Mouse (Mus musculus): ENCODE data around the gene Glyatl3. TPM values are rescaled to one million over a fixed set of nuclear protein-coding genes. Genes with fewer than 3 reads are reported as not detected.

Glyatl3 gene
- total RNA-seq (2014; rRNA removed; ENCODE audit: low replicate concordance) (not detected in 2 replicates), polyA plus RNA-seq (2015; fragmentation: Nextera tagmentation; extraction: Ambion mirVana) (not detected in 2 replicates)

GRCm38 (mm10) chr17:40914250-40914649, at the start of gene Glyatl3:
Gene Glyatl3 (minus strand): TSS chr17:40914350.
- H3K27ac ChIP-seq (ENCODE audit: low read depth), result no peak within 1 kb of the TSS
- no peak within 1 kb of the TSS for H3K4me2 ChIP-seq (ENCODE audit: low read depth, low read length)
- DNase-seq (ENCODE audit: low spot score), result no peak
- ATAC-seq (ENCODE audit: insufficient read depth, low read depth), result no peak
- WGBS, result 80% methylated on average over 2 of the region's 2 CpGs
- H3K36me3 ChIP-seq (replicated peaks; ENCODE audit: control insufficient read depth, insufficient read depth, low read length), result no peaks in the 10 kb centered on the region
- no peaks in the 10 kb centered on the region for H3K9me3 ChIP-seq (replicated peaks; ENCODE audit: control insufficient read depth, low read length)
- H3K9ac ChIP-seq (replicated peaks; ENCODE audit: low read depth, low read length), result no peak within 1 kb of the TSS
- no peaks in the 10 kb centered on the region for H3K27me3 ChIP-seq (ENCODE audit: control insufficient read depth, insufficient read depth, low read length)
- H3K4me1 ChIP-seq (ENCODE audit: control insufficient read depth, insufficient read depth), result no peaks in the 10 kb centered on the region
- TF ChIP-seq EP300 (IDR thresholded peaks at IDR 0.05; ENCODE audit: low read depth) (no peak), CTCF (IDR thresholded peaks at IDR 0.05; ENCODE audit: low read depth) (no peak)
- H3K4me3 ChIP-seq (ENCODE audit: low read depth, low read length), result no peak within 1 kb of the TSS

DNA sequence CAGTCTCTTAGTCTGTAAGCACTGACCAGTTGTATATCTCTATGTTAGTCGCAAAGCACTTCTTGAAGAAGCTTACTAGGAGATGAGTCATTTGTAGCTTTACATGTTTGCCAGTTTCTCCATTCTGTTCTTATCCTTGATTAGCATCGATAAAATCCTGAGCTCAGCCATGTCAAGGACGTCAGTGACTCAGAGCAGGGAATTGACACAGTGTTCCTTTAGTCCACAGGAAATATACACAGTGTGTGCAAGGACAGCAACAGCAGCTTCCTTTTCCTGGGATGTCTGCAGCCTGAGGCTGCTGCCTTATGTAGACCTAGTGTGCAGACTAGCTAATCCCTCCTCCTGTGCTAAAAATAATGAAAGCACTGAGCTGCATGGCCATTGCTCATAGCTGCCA, 34.4 kb upstream of the Glyatl3 start:
- Histone ChIP-seq H3K27ac (ENCODE audit: low read depth) (no peak overlapping the region), H3K9ac (replicated peaks; ENCODE audit: low read depth, low read length) (no peak overlapping the region), H3K27me3 (ENCODE audit: control insufficient read depth, insufficient read depth, low read length) (no peaks in the 10 kb centered on the region), H3K36me3 (replicated peaks; ENCODE audit: control insufficient read depth, insufficient read depth, low read length) (peaks cover 63% of the 10 kb centered on the region), H3K4me3 (ENCODE audit: low read depth, low read length) (no peak overlapping the region), H3K9me3 (replicated peaks; ENCODE audit: control insufficient read depth, low read length) (no peaks in the 10 kb centered on the region), H3K4me1 (ENCODE audit: control insufficient read depth, insufficient read depth) (no peaks in the 10 kb centered on the region), H3K4me2 (ENCODE audit: low read depth, low read length) (no peak overlapping the region)
- no peak for ATAC-seq (ENCODE audit: insufficient read depth, low read depth)
- TF ChIP-seq CTCF (IDR thresholded peaks at IDR 0.05; ENCODE audit: low read depth) (no peak), EP300 (IDR thresholded peaks at IDR 0.05; ENCODE audit: low read depth) (no peak)
- 68% methylated on average over 3 of the region's 3 CpGs for WGBS
- DNase-seq (ENCODE audit: low spot score), result no peak

DNA sequence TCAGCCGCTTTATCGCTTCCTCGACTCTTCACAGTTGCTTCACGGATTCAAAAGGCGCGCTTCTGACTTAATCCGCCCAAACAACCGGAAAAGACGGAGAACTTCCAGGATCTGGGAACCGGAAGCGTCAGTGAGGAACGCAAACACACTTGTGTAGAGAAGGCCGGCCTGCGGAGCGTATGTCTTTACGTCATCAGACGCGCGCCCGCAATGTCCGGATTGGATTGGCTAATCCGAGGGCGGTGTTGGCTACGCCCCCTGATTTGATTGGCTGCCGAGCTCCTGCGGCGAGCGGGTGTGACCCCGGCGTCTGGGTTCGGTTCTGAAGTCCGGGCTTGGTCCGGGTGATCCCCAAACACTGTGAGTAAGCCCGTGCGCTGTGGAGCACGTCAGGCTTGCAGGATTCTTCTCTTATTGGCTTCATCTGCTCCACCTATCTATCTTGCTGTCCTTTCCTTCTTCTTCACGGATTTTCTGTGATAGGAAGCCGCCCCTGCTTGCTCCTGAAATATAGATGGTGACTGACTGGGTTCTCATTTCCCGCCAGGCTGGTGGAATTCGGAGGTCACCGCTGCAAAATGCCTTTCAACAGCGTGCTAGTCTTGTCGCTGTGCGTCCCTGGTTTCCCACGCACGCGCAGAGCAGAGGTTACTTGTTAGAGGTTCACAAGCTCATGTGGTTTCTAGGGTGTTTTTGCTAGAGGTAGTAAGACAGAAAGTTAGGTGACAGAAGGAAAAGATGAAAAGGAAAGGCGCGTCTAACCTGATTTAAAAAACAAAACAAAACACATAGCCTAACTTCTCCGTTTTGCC, 20.5 kb upstream of the Glyatl3 start, which contains the start of the genes Mut and Cenpq:
Gene Mut (plus strand): TSS at position 266 of the 812 bp plus-strand sequence.
Gene Cenpq (minus strand): TSS at position 628 of the 812 bp plus-strand sequence.
- no peaks in the 10 kb centered on the region for H3K27me3 ChIP-seq (ENCODE audit: control insufficient read depth, insufficient read depth, low read length)
- no peaks in the 10 kb centered on the region for H3K9me3 ChIP-seq (replicated peaks; ENCODE audit: control insufficient read depth, low read length)
- H3K36me3 ChIP-seq (replicated peaks; ENCODE audit: control insufficient read depth, insufficient read depth, low read length), result peaks cover 27% of the 10 kb centered on the region
- ATAC-seq (ENCODE audit: insufficient read depth, low read depth) (peak; percentile 100), DNase-seq (ENCODE audit: low spot score) (peak; percentile 98)
- no peak for TF ChIP-seq CTCF (IDR thresholded peaks at IDR 0.05; ENCODE audit: low read depth)
- TF ChIP-seq EP300 (IDR thresholded peaks at IDR 0.05; ENCODE audit: low read depth), result peak; percentile 93
- under 1% methylated on average over 50 of the region's 50 CpGs for WGBS
- peak within 1 kb of the TSS; percentile 89 for H3K4me2 ChIP-seq (ENCODE audit: low read depth, low read length)
- H3K4me1 ChIP-seq (ENCODE audit: control insufficient read depth, insufficient read depth), result peaks cover 7% of the 10 kb centered on the region; the same call in 1 of the 2 replicates
- H3K4me3 ChIP-seq (ENCODE audit: low read depth, low read length), result peak within 1 kb of the TSS; percentile 73
- H3K27ac ChIP-seq (ENCODE audit: low read depth), result peak within 1 kb of the TSS; percentile 99
- peak within 1 kb of the TSS; percentile 75 for H3K9ac ChIP-seq (replicated peaks; ENCODE audit: low read depth, low read length)

- H3K27me3 ChIP-seq (ENCODE audit: control insufficient read depth, insufficient read depth, low read length), result no peaks in the 10 kb centered on the region
- H3K9ac ChIP-seq (replicated peaks; ENCODE audit: low read depth, low read length), result peak overlapping the region; percentile 64
- H3K9me3 ChIP-seq (replicated peaks; ENCODE audit: control insufficient read depth, low read length), result no peaks in the 10 kb centered on the region
- peak overlapping the region; percentile 99 for H3K27ac ChIP-seq (ENCODE audit: low read depth)
- TF ChIP-seq CTCF (IDR thresholded peaks at IDR 0.05; ENCODE audit: low read depth), result no peak
- TF ChIP-seq EP300 (IDR thresholded peaks at IDR 0.05; ENCODE audit: low read depth), result no peak
- peaks cover 7% of the 10 kb centered on the region; the same call in 1 of the 2 replicates for H3K4me1 ChIP-seq (ENCODE audit: control insufficient read depth, insufficient read depth)
- H3K4me2 ChIP-seq (ENCODE audit: low read depth, low read length), result peak overlapping the region; percentile 89
- peaks cover 26% of the 10 kb centered on the region for H3K36me3 ChIP-seq (replicated peaks; ENCODE audit: control insufficient read depth, insufficient read depth, low read length)
- no peak for DNase-seq (ENCODE audit: low spot score)
- peak overlapping the region; percentile 73 for H3K4me3 ChIP-seq (ENCODE audit: low read depth, low read length)
- no peak for ATAC-seq (ENCODE audit: insufficient read depth, low read depth)
- WGBS, result 1% methylated on average over 14 of the region's 14 CpGs
Measured at GRCm38 (mm10) chr17:40933985-40934384, 19.8 kb upstream of the Glyatl3 start.

GRCm38 (mm10) chr17:40915499-40915898, 1.3 kb upstream of the Glyatl3 start:
- Histone ChIP-seq H3K27ac (ENCODE audit: low read depth) (no peak overlapping the region), H3K9me3 (replicated peaks; ENCODE audit: control insufficient read depth, low read length) (no peaks in the 10 kb centered on the region), H3K4me2 (ENCODE audit: low read depth, low read length) (no peak overlapping the region), H3K4me3 (ENCODE audit: low read depth, low read length) (no peak overlapping the region), H3K27me3 (ENCODE audit: control insufficient read depth, insufficient read depth, low read length) (no peaks in the 10 kb centered on the region), H3K36me3 (replicated peaks; ENCODE audit: control insufficient read depth, insufficient read depth, low read length) (no peaks in the 10 kb centered on the region), H3K4me1 (ENCODE audit: control insufficient read depth, insufficient read depth) (no peaks in the 10 kb centered on the region), H3K9ac (replicated peaks; ENCODE audit: low read depth, low read length) (no peak overlapping the region)
- TF ChIP-seq EP300 (IDR thresholded peaks at IDR 0.05; ENCODE audit: low read depth), result no peak
- TF ChIP-seq CTCF (IDR thresholded peaks at IDR 0.05; ENCODE audit: low read depth), result no peak
- DNase-seq (ENCODE audit: low spot score), result no peak
- no peak for ATAC-seq (ENCODE audit: insufficient read depth, low read depth)
- 81% methylated on average over 1 of the region's 2 CpGs for WGBS

Measured in heart, postnatal 0 days (tissue).